Mouse (Mus musculus): ENCODE data around the gene Tmem222. TPM values are rescaled to one million over a fixed set of nuclear protein-coding genes. Genes with fewer than 3 reads are reported as not detected.
A peak's percentile ranks its signal among the peaks of the same experiment; 100 is the strongest.

The Tmem222 gene
- polyA plus RNA-seq, 1 experiment from 2014 or later = 91.9 TPM

- Histone ChIP-seq H3K36me3 (no peaks in the 10 kb centered on the region), H3K9me3 (replicated peaks) (no peaks in the 10 kb centered on the region), H3K4me3 (no peak overlapping the region), H3K27me3 (ENCODE audit: low read depth, poor library complexity, severe bottlenecking) (peaks cover 99% of the 10 kb centered on the region), H3K4me1 (peaks cover 33% of the 10 kb centered on the region), H3K27ac (replicated peaks) (no peak overlapping the region)
- no peak for DNase-seq (ENCODE audit: low spot score)
- 78% methylated on average over 13 of the region's 13 CpGs for WGBS
These were observed 34.1 kb downstream of the Tmem222 start for GRCm38 (mm10) chr4:133243538-133243937.

- 56% methylated on average over 9 of the region's 9 CpGs for WGBS
- no peak overlapping the region for H3K27ac ChIP-seq (replicated peaks)
- H3K9me3 ChIP-seq (replicated peaks) = no peaks in the 10 kb centered on the region
- H3K27me3 ChIP-seq (ENCODE audit: low read depth, poor library complexity, severe bottlenecking) = peaks cover 97% of the 10 kb centered on the region
- DNase-seq (ENCODE audit: low spot score) = no peak
- peaks cover 37% of the 10 kb centered on the region for H3K4me1 ChIP-seq
- no peaks in the 10 kb centered on the region for H3K36me3 ChIP-seq
- H3K4me3 ChIP-seq = no peak overlapping the region
These were observed 34.9 kb downstream of the Tmem222 start for GRCm38 (mm10) chr4:133242710-133243109.

- H3K27me3 ChIP-seq (ENCODE audit: low read depth, poor library complexity, severe bottlenecking) = peaks cover 97% of the 10 kb centered on the region
- no peak for DNase-seq (ENCODE audit: low spot score)
- peak overlapping the region; percentile 70 for H3K4me3 ChIP-seq
- WGBS = 33% methylated on average over 11 of the region's 11 CpGs
- no peaks in the 10 kb centered on the region for H3K36me3 ChIP-seq
- no peaks in the 10 kb centered on the region for H3K9me3 ChIP-seq (replicated peaks)
- H3K4me1 ChIP-seq = peaks cover 34% of the 10 kb centered on the region
- H3K27ac ChIP-seq (replicated peaks) = no peak overlapping the region
These were observed 35.7 kb downstream of the Tmem222 start for GRCm38 (mm10) chr4:133241910-133242309.

- DNase-seq (ENCODE audit: low spot score) = peak; percentile 93
- H3K4me1 ChIP-seq = peaks cover 34% of the 10 kb centered on the region
- under 1% methylated on average over 78 of the region's 78 CpGs for WGBS
- H3K27me3 ChIP-seq (ENCODE audit: low read depth, poor library complexity, severe bottlenecking) = peaks cover 95% of the 10 kb centered on the region
- H3K9me3 ChIP-seq (replicated peaks) = no peaks in the 10 kb centered on the region
- H3K27ac ChIP-seq (replicated peaks) = peak overlapping the region; percentile 83
- H3K4me3 ChIP-seq = peak overlapping the region; percentile 70
- H3K36me3 ChIP-seq = no peaks in the 10 kb centered on the region
These were observed 36.4 kb downstream of the Tmem222 start for GRCm38 (mm10) chr4:133240934-133241908.

GRCm38 (mm10) chr4:133240490-133240921 lies 37.1 kb downstream of the Tmem222 start, which contains the start of gene Map3k6:
TSS of gene Map3k6 (plus strand) at chr4:133240818.
- peak; percentile 38 for DNase-seq (ENCODE audit: low spot score)
- WGBS = 4% methylated on average over 16 of the region's 16 CpGs
- Histone ChIP-seq H3K9me3 (replicated peaks) (no peaks in the 10 kb centered on the region), H3K27ac (replicated peaks) (peak within 1 kb of the TSS; percentile 83), H3K4me3 (peak within 1 kb of the TSS; percentile 70), H3K27me3 (ENCODE audit: low read depth, poor library complexity, severe bottlenecking) (peaks cover 88% of the 10 kb centered on the region), H3K36me3 (no peaks in the 10 kb centered on the region), H3K4me1 (peaks cover 34% of the 10 kb centered on the region)

- H3K27ac ChIP-seq (replicated peaks) = no peak overlapping the region
- H3K4me3 ChIP-seq = no peak overlapping the region
- WGBS = 71% methylated on average over 4 of the region's 4 CpGs
- peaks cover 26% of the 10 kb centered on the region for H3K4me1 ChIP-seq
- H3K27me3 ChIP-seq (ENCODE audit: low read depth, poor library complexity, severe bottlenecking) = peaks cover 77% of the 10 kb centered on the region
- no peaks in the 10 kb centered on the region for H3K36me3 ChIP-seq
- DNase-seq (ENCODE audit: low spot score) = no peak
- no peaks in the 10 kb centered on the region for H3K9me3 ChIP-seq (replicated peaks)
These were observed 39.7 kb downstream of the Tmem222 start for GRCm38 (mm10) chr4:133237911-133238310.

- WGBS = 82% methylated on average over 5 of the region's 5 CpGs
These were observed 42.2 kb downstream of the Tmem222 start for GRCm38 (mm10) chr4:133235415-133235814.

GRCm38 (mm10) chr4:133234771-133235170 lies 42.8 kb downstream of the Tmem222 start:
- 69% methylated on average over 5 of the region's 5 CpGs for WGBS
- Histone ChIP-seq H3K36me3 (no peaks in the 10 kb centered on the region), H3K27me3 (ENCODE audit: low read depth, poor library complexity, severe bottlenecking) (peaks cover 46% of the 10 kb centered on the region), H3K9me3 (replicated peaks) (no peaks in the 10 kb centered on the region), H3K4me3 (no peak overlapping the region), H3K27ac (replicated peaks) (no peak overlapping the region), H3K4me1 (peaks cover 7% of the 10 kb centered on the region)
- DNase-seq (ENCODE audit: low spot score) = no peak

More at GRCm38 (mm10) chr4:133235415-133235814, 42.2 kb downstream of the Tmem222 start:
- no peak for DNase-seq (ENCODE audit: low spot score)
- peaks cover 7% of the 10 kb centered on the region for H3K4me1 ChIP-seq
- no peaks in the 10 kb centered on the region for H3K9me3 ChIP-seq (replicated peaks)
- no peaks in the 10 kb centered on the region for H3K36me3 ChIP-seq
- H3K4me3 ChIP-seq = no peak overlapping the region
- H3K27ac ChIP-seq (replicated peaks) = no peak overlapping the region
- peaks cover 52% of the 10 kb centered on the region for H3K27me3 ChIP-seq (ENCODE audit: low read depth, poor library complexity, severe bottlenecking)

- Histone ChIP-seq H3K4me3 (no peak overlapping the region), H3K36me3 (no peaks in the 10 kb centered on the region), H3K27ac (replicated peaks) (no peak overlapping the region), H3K27me3 (ENCODE audit: low read depth, poor library complexity, severe bottlenecking) (peaks cover 33% of the 10 kb centered on the region), H3K4me1 (peaks cover 11% of the 10 kb centered on the region), H3K9me3 (replicated peaks) (no peaks in the 10 kb centered on the region)
- no peak for DNase-seq (ENCODE audit: low spot score)
- 47% methylated on average over 10 of the region's 10 CpGs for WGBS
These were observed 44.2 kb downstream of the Tmem222 start for GRCm38 (mm10) chr4:133233285-133233976.

- peaks cover 12% of the 10 kb centered on the region; the same call in 1 of the 2 replicates for H3K4me1 ChIP-seq
- H3K27me3 ChIP-seq (ENCODE audit: low read depth, poor library complexity, severe bottlenecking) = peaks cover 10% of the 10 kb centered on the region
- DNase-seq (ENCODE audit: low spot score) = no peak
- H3K9me3 ChIP-seq (replicated peaks) = no peaks in the 10 kb centered on the region
- H3K4me3 ChIP-seq = no peak overlapping the region
- H3K36me3 ChIP-seq = no peaks in the 10 kb centered on the region
- 70% methylated on average over 8 of the region's 8 CpGs for WGBS
- peak overlapping the region; percentile 39; the same call in 1 of the 2 replicates for H3K27ac ChIP-seq (replicated peaks)
These were observed 48.0 kb downstream of the Tmem222 start for GRCm38 (mm10) chr4:133229582-133229981.

- WGBS = 70% methylated on average over 8 of the region's 8 CpGs
- Histone ChIP-seq H3K36me3 (no peaks in the 10 kb centered on the region), H3K9me3 (replicated peaks) (no peaks in the 10 kb centered on the region), H3K4me3 (no peak overlapping the region), H3K27me3 (ENCODE audit: low read depth, poor library complexity, severe bottlenecking) (peaks cover 11% of the 10 kb centered on the region), H3K27ac (replicated peaks) (no peak overlapping the region), H3K4me1 (peaks cover 28% of the 10 kb centered on the region)
- DNase-seq (ENCODE audit: low spot score) = no peak
These were observed 50.0 kb downstream of the Tmem222 start for GRCm38 (mm10) chr4:133227636-133228035.

GRCm38 (mm10) chr4:133226073-133226472 lies 51.5 kb downstream of the Tmem222 start:
- Histone ChIP-seq H3K27me3 (ENCODE audit: low read depth, poor library complexity, severe bottlenecking) (peaks cover 27% of the 10 kb centered on the region), H3K9me3 (replicated peaks) (no peaks in the 10 kb centered on the region), H3K4me3 (no peak overlapping the region), H3K36me3 (no peaks in the 10 kb centered on the region), H3K27ac (replicated peaks) (no peak overlapping the region), H3K4me1 (peaks cover 31% of the 10 kb centered on the region)
- 72% methylated on average over 10 of the region's 10 CpGs for WGBS
- no peak for DNase-seq (ENCODE audit: low spot score)
